Mouse (Mus musculus) neural tube, embryonic 15.5 days (tissue): ENCODE results near the gene Psmg3. TPM values are rescaled to one million over a fixed set of nuclear protein-coding genes. Genes with fewer than 3 reads are reported as not detected.
A peak's percentile ranks its signal among the peaks of the same experiment; 100 is the strongest.

ENCODE experiments used
- ATAC-seq: fragments of 200-750 bp; cut with Nextera tagmentation; 2 replicates; pipeline ENCODE4 v1.8.0; 2017; ENCODE audit warnings: mild to moderate bottlenecking, moderate TSS enrichment, moderate library complexity; ENCODE audit not compliant: low FRiP score
- H3K27ac ChIP-seq: fragments of 300-500 bp; sonication (generic); replicated peaks from 2 replicates; pipeline ENCODE4 v1.5.1; 2015; ENCODE audit warnings: mild to moderate bottlenecking, inconsistent platforms
- H3K27me3 ChIP-seq: fragments of 300-500 bp; sonication (generic); replicated peaks from 2 replicates; pipeline ENCODE4 v1.6.1; 2015; ENCODE audit warnings: inconsistent platforms
- H3K36me3 ChIP-seq: fragments of 300-500 bp; sonication (generic); 2 replicates; pipeline ENCODE4 v1.6.1; 2015; ENCODE audit warnings: inconsistent platforms
- H3K4me1 ChIP-seq: fragments of 300-500 bp; sonication (generic); 2 replicates; pipeline ENCODE4 v1.6.1; 2015; ENCODE audit warnings: inconsistent platforms
- H3K4me2 ChIP-seq: fragments of 300-500 bp; sonication (generic); 2 replicates; pipeline ENCODE4 v1.6.1; 2015; ENCODE audit warnings: inconsistent platforms, mild to moderate bottlenecking, moderate library complexity
- H3K4me3 ChIP-seq: fragments of 300-500 bp; sonication (generic); replicated peaks from 2 replicates; pipeline ENCODE4 v1.5.1; 2015; ENCODE audit warnings: mild to moderate bottlenecking, inconsistent platforms
- H3K9ac ChIP-seq: fragments of 300-500 bp; sonication (generic); replicated peaks from 2 replicates; pipeline ENCODE4 v1.6.1; 2015; ENCODE audit warnings: mild to moderate bottlenecking, inconsistent platforms
- H3K9me3 ChIP-seq: fragments of 300-500 bp; sonication (generic); replicated peaks from 2 replicates; pipeline ENCODE4 v1.6.1; 2016; ENCODE audit warnings: inconsistent platforms
- WGBS: fragments of 180-500 bp; shearing (Covaris S2); methylation state at CpG from one replicate; pipeline ENCODE4 v1.1.7; 2015; ENCODE audit warnings: mixed read lengths; 5-methylcytosine and 5-hydroxymethylcytosine counted together
- polyA plus RNA-seq: library from polyadenylated mRNA; unstranded; fragments of >200 nt; fragmentation: Nextera tagmentation; extraction: Ambion mirVana; gene quantifications from 2 replicates; pipeline ENCODE4 v1.2.1, GENCODE M21; 2015

Gene Psmg3
- polyA plus RNA-seq, 1 experiment from 2014 or later: 76.3 TPM

DNA sequence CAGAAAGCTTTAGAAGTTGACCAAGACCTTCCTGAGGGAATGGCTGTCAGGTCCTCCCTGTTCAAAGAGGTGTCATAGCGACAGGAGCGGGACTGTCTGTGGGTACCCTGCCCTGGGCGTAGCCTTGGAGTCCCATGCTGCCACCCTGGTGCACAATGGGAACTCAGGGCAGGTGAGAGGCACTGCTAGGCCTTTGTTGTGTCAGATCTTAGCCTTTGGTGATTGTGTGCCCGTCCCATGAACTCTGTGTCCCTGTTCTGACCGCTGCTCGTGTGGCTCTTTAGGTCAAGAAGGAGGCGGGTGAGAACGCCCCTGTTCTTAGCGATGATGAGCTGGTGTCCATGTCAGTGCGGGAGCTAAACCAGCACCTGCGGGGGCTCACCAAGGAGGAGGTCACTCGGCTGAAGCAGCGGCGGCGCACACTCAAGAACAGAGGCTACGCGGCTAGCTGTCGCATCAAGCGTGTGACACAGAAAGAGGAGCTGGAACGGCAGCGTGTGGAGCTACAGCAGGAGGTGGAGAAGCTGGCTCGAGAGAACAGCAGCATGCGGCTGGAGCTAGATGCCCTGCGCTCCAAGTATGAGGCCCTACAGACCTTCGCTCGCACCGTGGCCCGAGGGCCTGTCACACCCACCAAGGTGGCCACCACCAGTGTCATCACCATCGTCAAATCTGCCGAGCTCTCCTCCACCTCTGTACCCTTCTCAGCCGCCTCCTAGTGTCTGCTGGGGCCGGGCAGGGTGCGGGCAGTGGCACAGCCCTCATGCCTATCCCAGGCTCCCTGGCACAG, 26.7 kb downstream of the Psmg3 start:
- H3K27me3 ChIP-seq: no peaks in the 10 kb centered on the region
- 91% methylated on average over 33 of the region's 33 CpGs for WGBS
- no peak overlapping the region for H3K27ac ChIP-seq
- H3K4me2 ChIP-seq: no peak overlapping the region
- H3K36me3 ChIP-seq: peaks cover 14% of the 10 kb centered on the region
- H3K9ac ChIP-seq: no peak overlapping the region
- H3K9me3 ChIP-seq: no peaks in the 10 kb centered on the region
- no peak overlapping the region for H3K4me3 ChIP-seq
- peaks cover 51% of the 10 kb centered on the region for H3K4me1 ChIP-seq
- ATAC-seq: no peak

GRCm38 (mm10) chr5:139799041-139799440, 27.6 kb downstream of the Psmg3 start:
- Histone ChIP-seq H3K9ac (peak overlapping the region; percentile 54; the same call in 1 of the 2 replicates), H3K4me1 (peaks cover 54% of the 10 kb centered on the region), H3K9me3 (no peaks in the 10 kb centered on the region), H3K4me3 (peak overlapping the region; percentile 36; the same call in 1 of the 2 replicates), H3K27me3 (no peaks in the 10 kb centered on the region), H3K27ac (0 out of 2 replicates have a peak overlapping the region, but pooled peaks have one; percentile 92), H3K36me3 (peaks cover 14% of the 10 kb centered on the region), H3K4me2 (peak overlapping the region; percentile 70)
- 90% methylated on average over 9 of the region's 9 CpGs for WGBS
- ATAC-seq: no peak

DNA sequence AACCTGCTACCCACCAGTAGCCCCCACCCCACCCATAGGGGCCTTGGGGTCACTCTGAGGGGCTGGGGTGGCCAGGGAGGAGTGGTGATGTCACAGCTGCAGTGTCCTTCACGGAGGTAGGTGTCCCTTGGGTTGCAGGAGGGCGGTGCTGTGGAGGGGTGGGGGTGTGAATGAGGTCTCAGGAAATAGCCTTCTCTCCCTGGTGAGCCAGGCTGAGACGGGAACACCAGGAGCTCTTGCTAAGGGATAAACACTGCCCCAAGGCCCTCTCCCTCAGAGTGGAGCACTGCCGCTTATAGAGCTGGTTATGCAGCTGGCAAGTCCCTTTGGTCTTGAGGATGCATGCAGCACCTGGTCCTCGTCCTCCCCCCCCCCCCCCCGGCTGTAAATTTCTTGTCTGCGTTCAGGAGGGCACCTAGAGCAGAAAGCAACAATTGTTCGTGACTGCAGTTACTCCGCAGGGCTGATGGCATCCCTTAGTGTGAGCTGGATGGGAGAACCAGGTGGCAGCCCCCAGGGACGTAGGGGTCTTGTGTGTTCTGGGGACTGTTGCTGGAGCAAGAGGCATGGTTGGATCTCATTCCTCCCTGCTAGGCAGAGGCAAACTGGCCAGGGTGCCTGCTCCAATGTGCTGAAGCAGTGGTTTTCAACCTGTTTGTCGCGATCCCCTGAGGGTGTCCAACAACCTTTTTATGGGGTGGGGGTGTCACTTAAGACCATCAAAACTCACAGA, 28.4 kb downstream of the Psmg3 start:
- peaks cover 14% of the 10 kb centered on the region for H3K36me3 ChIP-seq
- H3K9ac ChIP-seq: peak overlapping the region; percentile 54
- peaks cover 52% of the 10 kb centered on the region for H3K4me1 ChIP-seq
- H3K27me3 ChIP-seq: no peaks in the 10 kb centered on the region
- H3K4me2 ChIP-seq: peak overlapping the region; percentile 70
- H3K9me3 ChIP-seq: no peaks in the 10 kb centered on the region
- 23% methylated on average over 12 of the region's 12 CpGs for WGBS
- peak overlapping the region; percentile 36 for H3K4me3 ChIP-seq
- peak overlapping the region; percentile 92 for H3K27ac ChIP-seq
- ATAC-seq: peak; percentile 54

DNA sequence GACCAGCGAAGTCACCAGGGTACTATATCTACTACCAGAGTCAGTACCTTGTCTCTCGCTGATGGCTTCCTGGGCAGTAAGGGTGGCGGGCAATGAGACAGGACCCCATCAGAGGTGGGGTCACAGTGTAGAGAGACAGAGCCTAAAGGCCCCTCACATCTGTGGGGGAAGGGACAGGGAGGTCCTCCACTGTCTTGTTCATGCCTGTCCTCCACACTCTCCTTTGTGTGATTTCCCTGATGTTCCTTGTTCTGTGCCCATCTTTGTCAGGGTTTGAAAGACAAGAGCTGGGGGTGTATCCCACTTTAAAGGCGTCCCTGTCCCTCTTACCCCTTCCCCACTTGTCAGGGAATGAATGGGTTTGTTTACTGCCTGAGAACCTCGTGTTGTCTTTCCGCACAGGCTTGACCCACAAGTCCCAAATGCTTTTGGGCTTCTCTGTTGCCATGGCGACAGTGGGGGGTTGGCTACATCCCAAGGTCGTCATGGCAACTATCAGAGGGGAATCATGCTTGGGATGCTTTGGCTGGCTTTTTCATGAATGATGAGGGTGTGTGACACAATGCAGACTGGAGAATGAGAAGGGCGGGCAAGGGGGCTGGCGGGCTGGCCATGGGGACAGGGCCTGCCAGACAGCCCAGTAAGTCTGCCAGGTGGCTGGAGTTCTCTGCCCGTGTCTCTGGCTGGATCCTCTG, 29.1 kb downstream of the Psmg3 start:
- Histone ChIP-seq H3K9me3 (no peaks in the 10 kb centered on the region), H3K4me1 (peaks cover 58% of the 10 kb centered on the region), H3K27ac (peak overlapping the region; percentile 92), H3K4me3 (peak overlapping the region; percentile 36), H3K4me2 (peak overlapping the region; percentile 70), H3K9ac (peak overlapping the region; percentile 54), H3K36me3 (peaks cover 14% of the 10 kb centered on the region), H3K27me3 (no peaks in the 10 kb centered on the region)
- 16% methylated on average over 11 of the region's 11 CpGs for WGBS
- peak; percentile 86 for ATAC-seq

GRCm38 (mm10) chr5:139796900-139797299, 29.8 kb downstream of the Psmg3 start:
- H3K9ac ChIP-seq: no peak overlapping the region
- peaks cover 66% of the 10 kb centered on the region for H3K4me1 ChIP-seq

DNA sequence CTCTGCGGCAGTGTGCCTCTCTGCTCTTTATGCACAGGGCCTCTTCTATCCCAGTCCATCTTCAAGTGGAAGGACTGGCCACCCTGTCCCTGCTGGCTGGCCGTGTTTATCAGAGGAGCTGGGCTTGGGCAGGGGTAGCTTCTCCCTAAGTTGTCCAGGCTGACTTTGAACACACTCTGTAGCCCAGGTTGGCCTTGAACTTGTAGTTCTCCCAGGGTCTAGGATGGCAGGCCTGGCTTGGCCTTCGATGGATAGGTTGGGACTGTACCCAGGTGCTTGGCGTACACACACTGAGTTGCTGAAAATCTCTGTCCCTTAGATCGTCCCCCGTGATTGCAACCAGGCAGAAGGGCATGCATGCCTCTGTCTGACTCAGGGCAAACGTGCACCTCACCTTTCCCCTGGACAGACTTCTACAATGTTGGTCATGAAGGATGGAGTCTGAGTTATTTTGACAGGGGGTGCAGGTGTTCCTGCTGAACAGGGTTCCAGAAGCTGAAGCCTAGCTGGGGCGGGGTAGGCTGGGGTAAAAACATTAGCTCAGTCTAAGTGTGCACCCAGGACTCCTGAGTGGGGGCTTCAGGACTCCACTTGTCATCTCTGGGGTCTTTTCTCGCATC, 30.6 kb downstream of the Psmg3 start:
- 81% methylated on average over 9 of the region's 9 CpGs for WGBS
- Histone ChIP-seq H3K36me3 (peaks cover 13% of the 10 kb centered on the region), H3K9ac (no peak overlapping the region), H3K27me3 (no peaks in the 10 kb centered on the region), H3K27ac (no peak overlapping the region), H3K9me3 (no peaks in the 10 kb centered on the region), H3K4me1 (peaks cover 69% of the 10 kb centered on the region), H3K4me2 (no peak overlapping the region; the same call in 1 of the 2 replicates), H3K4me3 (no peak overlapping the region)
- ATAC-seq: no peak

More at GRCm38 (mm10) chr5:139796900-139797299, 29.8 kb downstream of the Psmg3 start:
- Histone ChIP-seq H3K27me3 (no peaks in the 10 kb centered on the region), H3K4me3 (no peak overlapping the region), H3K36me3 (peaks cover 14% of the 10 kb centered on the region), H3K27ac (peak overlapping the region; percentile 92), H3K4me2 (peak overlapping the region; percentile 70), H3K9me3 (no peaks in the 10 kb centered on the region)
- WGBS: 17% methylated on average over 13 of the region's 13 CpGs
- no peak for ATAC-seq

DNA sequence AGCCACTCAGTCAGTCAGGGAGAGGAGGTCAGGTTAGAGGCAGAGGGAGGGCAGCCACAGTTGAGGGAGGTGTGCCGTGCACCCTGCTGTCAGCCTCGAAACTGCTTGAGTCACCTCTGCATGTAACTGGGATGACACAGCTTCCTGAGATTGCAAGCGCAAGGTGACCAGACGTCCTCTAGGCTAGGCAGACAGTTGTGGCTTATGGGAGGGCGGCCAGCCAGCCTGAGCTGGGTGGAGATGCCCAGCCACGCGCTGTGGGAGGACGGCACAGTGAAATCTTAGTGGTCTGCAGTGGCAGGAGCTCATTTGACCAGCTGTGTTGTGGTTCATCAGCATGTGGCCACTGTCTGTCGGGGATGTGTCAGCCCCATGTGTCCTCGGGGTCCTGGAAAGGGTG, 31.7 kb downstream of the Psmg3 start:
- 63% methylated on average over 10 of the region's 10 CpGs for WGBS
- H3K9ac ChIP-seq: no peak overlapping the region
- no peaks in the 10 kb centered on the region for H3K9me3 ChIP-seq
- no peak overlapping the region for H3K27ac ChIP-seq
- H3K4me3 ChIP-seq: no peak overlapping the region
- no peak for ATAC-seq
- H3K36me3 ChIP-seq: peaks cover under 1% of the 10 kb centered on the region; the same call in 1 of the 2 replicates
- H3K27me3 ChIP-seq: no peaks in the 10 kb centered on the region
- H3K4me2 ChIP-seq: no peak overlapping the region
- H3K4me1 ChIP-seq: peaks cover 69% of the 10 kb centered on the region

- WGBS: 88% methylated on average over 5 of the region's 5 CpGs
- H3K36me3 ChIP-seq: no peaks in the 10 kb centered on the region
- no peaks in the 10 kb centered on the region for H3K27me3 ChIP-seq
- H3K9ac ChIP-seq: no peak overlapping the region
- H3K4me2 ChIP-seq: no peak overlapping the region
- H3K27ac ChIP-seq: no peak overlapping the region
- H3K4me3 ChIP-seq: no peak overlapping the region
- peaks cover 65% of the 10 kb centered on the region for H3K4me1 ChIP-seq
- no peaks in the 10 kb centered on the region for H3K9me3 ChIP-seq
- ATAC-seq: no peak
Measured at GRCm38 (mm10) chr5:139794137-139794536, 32.5 kb downstream of the Psmg3 start.

- WGBS: 56% methylated on average over 11 of the region's 11 CpGs
- ATAC-seq: no peak
- no peak overlapping the region; the same call in 1 of the 2 replicates for H3K27ac ChIP-seq
- no peak overlapping the region for H3K9ac ChIP-seq
- H3K27me3 ChIP-seq: no peaks in the 10 kb centered on the region
- no peak overlapping the region for H3K4me3 ChIP-seq
- H3K4me2 ChIP-seq: peak overlapping the region; percentile 100
- H3K9me3 ChIP-seq: no peaks in the 10 kb centered on the region
- peaks cover 59% of the 10 kb centered on the region for H3K4me1 ChIP-seq
- no peaks in the 10 kb centered on the region for H3K36me3 ChIP-seq
Measured at GRCm38 (mm10) chr5:139793338-139794089, 33.2 kb downstream of the Psmg3 start.

GRCm38 (mm10) chr5:139792966-139793337, 33.7 kb downstream of the Psmg3 start:
- H3K27ac ChIP-seq: no peak overlapping the region; the same call in 1 of the 2 replicates
- H3K9me3 ChIP-seq: no peaks in the 10 kb centered on the region
- 54% methylated on average over 3 of the region's 3 CpGs for WGBS
- H3K4me1 ChIP-seq: peaks cover 53% of the 10 kb centered on the region
- H3K36me3 ChIP-seq: no peaks in the 10 kb centered on the region
- H3K4me2 ChIP-seq: peak overlapping the region; percentile 100
- H3K4me3 ChIP-seq: no peak overlapping the region
- no peak for ATAC-seq
- H3K9ac ChIP-seq: no peak overlapping the region
- no peaks in the 10 kb centered on the region for H3K27me3 ChIP-seq
